Mouse (Mus musculus) limb, embryonic 11.5 days (tissue): ENCODE measurements around the gene Wscd1. TPM values are rescaled to one million over a fixed set of nuclear protein-coding genes. Genes with fewer than 3 reads are reported as not detected.
"Not testable (repeated sequence)": the region's sequence is repeated elsewhere in the genome, so short reads cannot be mapped to it uniquely, and the experiment has no call there.

ENCODE experiments used
- ATAC-seq: fragments of 200-750 bp; cut with Nextera tagmentation; 2 replicates; pipeline ENCODE4 v1.8.0; 2017; ENCODE audit warnings: low read depth; ENCODE audit not compliant: insufficient number of reproducible peaks, low FRiP score, low TSS enrichment
- DNase-seq: peaks from one replicate; pipeline ENCODE4 v3.0.0-alpha.2; 2015; ENCODE audit warnings: low spot score
- H3K27ac ChIP-seq: fragments of 300-500 bp; sonication (generic); replicated peaks from 2 replicates; pipeline ENCODE4 v1.5.1; 2014; ENCODE audit warnings: low read depth, mild to moderate bottlenecking, low read length
- H3K27me3 ChIP-seq: fragments of 300-500 bp; sonication (generic); 2 replicates; pipeline ENCODE4 v1.6.1; 2014; ENCODE audit warnings: mild to moderate bottlenecking, low read length, mixed read lengths; ENCODE audit not compliant: control insufficient read depth, insufficient read depth
- H3K36me3 ChIP-seq: fragments of 300-500 bp; sonication (generic); 2 replicates; pipeline ENCODE4 v1.6.1; 2014; ENCODE audit warnings: mild to moderate bottlenecking, low read length, moderate library complexity, mixed read lengths; ENCODE audit not compliant: control insufficient read depth, insufficient read depth
- H3K4me1 ChIP-seq: fragments of 300-500 bp; sonication (generic); 2 replicates; pipeline ENCODE4 v1.6.1; 2014; ENCODE audit warnings: low read length, mixed read lengths; ENCODE audit not compliant: control insufficient read depth, insufficient read depth
- H3K4me2 ChIP-seq: fragments of 300-500 bp; sonication (generic); 2 replicates; pipeline ENCODE4 v1.6.1; 2014; ENCODE audit warnings: low read depth, mild to moderate bottlenecking, moderate library complexity; ENCODE audit not compliant: severe bottlenecking
- H3K4me3 ChIP-seq: fragments of 300-500 bp; sonication (generic); 2 replicates; pipeline ENCODE4 v1.5.1; 2014; ENCODE audit warnings: low read depth, low read length
- H3K9ac ChIP-seq: fragments of 300-500 bp; sonication (generic); 2 replicates; pipeline ENCODE4 v1.6.1; 2014; ENCODE audit warnings: mild to moderate bottlenecking, low read length
- H3K9me3 ChIP-seq: fragments of 300-500 bp; sonication (generic); 2 replicates; pipeline ENCODE4 v1.6.1; 2016; ENCODE audit warnings: low read length; ENCODE audit not compliant: control insufficient read depth
- WGBS: fragments of 180-500 bp; shearing (Covaris S2); extraction: QIAGEN DNeasy Blood & Tissue Kit; methylation state at CpG from one replicate; pipeline ENCODE4 v1.1.7; 2014; 5-methylcytosine and 5-hydroxymethylcytosine counted together
- polyA plus RNA-seq: library from polyadenylated mRNA; unstranded; fragments of >200 nt; fragmentation: Nextera tagmentation; extraction: Ambion mirVana; gene quantifications from 2 replicates; pipeline ENCODE4 v1.2.1, GENCODE M21; 2014

The Wscd1 gene
- polyA plus RNA-seq, 1 experiment from 2014 or later, result 1.5 TPM

DNA sequence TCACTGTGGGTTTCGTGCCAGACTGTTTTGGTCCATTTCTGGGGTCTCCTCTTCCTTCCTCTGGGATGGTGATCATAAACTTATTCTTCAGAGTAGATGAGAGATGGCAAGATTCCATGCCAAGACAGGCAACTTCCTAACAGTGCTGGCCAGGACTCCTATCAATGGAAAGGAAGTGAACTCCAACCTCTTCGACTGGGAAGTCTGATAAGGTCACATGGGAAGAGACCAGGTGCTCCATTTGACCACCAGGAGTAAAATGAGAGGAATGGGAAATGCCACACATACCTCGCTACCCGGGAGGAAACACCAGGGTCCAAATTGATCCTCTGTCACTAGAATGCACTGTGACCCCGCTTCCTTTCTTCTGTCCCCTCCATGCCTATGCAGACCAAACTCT lies 68.4 kb downstream of the Wscd1 start:
- H3K9ac ChIP-seq, result no peak overlapping the region
- no peaks in the 10 kb centered on the region for H3K27me3 ChIP-seq
- H3K4me3 ChIP-seq, result no peak overlapping the region
- no peaks in the 10 kb centered on the region for H3K9me3 ChIP-seq
- no peaks in the 10 kb centered on the region for H3K36me3 ChIP-seq
- no peak for DNase-seq
- WGBS, result 71% methylated on average over 5 of the region's 5 CpGs
- no peak overlapping the region for H3K4me2 ChIP-seq
- no peak for ATAC-seq
- H3K27ac ChIP-seq, result no peak overlapping the region
- H3K4me1 ChIP-seq, result no peaks in the 10 kb centered on the region

DNA sequence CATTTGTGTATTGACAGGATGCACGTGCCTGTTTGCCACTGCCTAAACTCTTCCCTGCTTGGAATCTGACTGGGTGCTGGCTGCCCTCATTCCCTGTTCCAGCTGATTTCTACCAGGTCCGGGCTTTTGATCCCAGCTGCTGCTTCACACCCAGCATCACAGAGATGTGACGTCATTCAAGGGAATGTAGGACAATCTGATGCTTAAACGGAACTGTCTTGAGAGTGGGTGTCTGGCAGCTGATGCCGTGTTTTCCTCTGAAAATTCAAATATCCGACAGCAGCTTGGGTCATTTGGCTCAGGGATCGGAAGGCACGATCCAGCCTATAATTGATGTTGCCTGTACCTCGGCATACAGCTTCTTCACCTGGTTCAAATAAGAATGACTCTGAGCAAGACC lies 70.2 kb downstream of the Wscd1 start:
- Histone ChIP-seq H3K9me3 (no peaks in the 10 kb centered on the region), H3K4me2 (no peak overlapping the region), H3K36me3 (no peaks in the 10 kb centered on the region), H3K9ac (no peak overlapping the region), H3K4me1 (no peaks in the 10 kb centered on the region), H3K27ac (no peak overlapping the region), H3K27me3 (no peaks in the 10 kb centered on the region), H3K4me3 (no peak overlapping the region)
- no peak for ATAC-seq
- DNase-seq, result no peak
- WGBS, result 82% methylated on average over 9 of the region's 9 CpGs

DNA sequence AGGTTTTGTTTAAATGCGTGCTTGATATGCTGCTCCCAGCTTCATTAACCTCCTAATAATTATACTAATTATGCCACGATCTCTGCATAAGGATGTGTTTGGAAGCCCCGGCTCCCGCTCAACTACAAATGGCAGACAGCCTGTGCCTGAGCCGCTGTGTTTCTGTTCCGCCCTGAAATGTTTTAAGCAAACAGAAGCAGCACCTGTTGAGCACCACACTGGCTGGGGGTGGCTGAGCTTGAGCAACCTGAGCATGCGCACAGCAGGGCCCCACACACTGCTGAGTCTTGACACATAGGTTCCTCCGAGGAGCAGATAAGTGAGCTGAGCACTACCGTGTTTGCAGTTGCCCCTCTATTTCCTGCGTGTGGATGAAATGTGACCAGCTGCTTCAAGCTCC lies 71.1 kb downstream of the Wscd1 start:
- Histone ChIP-seq H3K4me3 (no peak overlapping the region), H3K4me2 (no peak overlapping the region), H3K27me3 (no peaks in the 10 kb centered on the region), H3K9me3 (no peaks in the 10 kb centered on the region), H3K9ac (no peak overlapping the region), H3K27ac (no peak overlapping the region), H3K4me1 (no peaks in the 10 kb centered on the region), H3K36me3 (no peaks in the 10 kb centered on the region)
- DNase-seq (no peak), ATAC-seq (no peak)
- 50% methylated on average over 10 of the region's 10 CpGs for WGBS

DNA sequence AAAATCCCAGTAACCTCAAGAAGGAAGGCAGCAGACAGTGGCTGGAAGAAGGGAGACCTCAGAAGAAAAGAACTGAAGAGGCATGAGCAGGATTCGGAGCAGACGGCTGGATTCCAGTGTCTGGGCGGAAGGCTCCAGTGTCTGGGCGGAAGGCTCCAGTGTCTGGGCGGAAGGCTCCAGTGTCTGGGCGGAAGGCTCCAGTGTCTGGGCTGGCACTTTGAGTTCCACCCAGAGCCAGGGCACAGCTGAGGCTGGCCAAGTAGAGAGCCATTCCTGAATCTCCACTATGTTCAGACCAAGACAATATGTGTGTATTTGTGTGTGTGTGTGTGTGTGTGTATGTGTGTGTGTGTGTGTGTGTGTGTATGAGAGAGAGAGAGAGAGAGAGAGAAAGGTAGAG lies 71.8 kb downstream of the Wscd1 start:
- ATAC-seq, H3K9ac ChIP-seq, DNase-seq, H3K36me3 ChIP-seq, H3K27ac ChIP-seq, H3K9me3 ChIP-seq, H3K4me2 ChIP-seq, H3K27me3 ChIP-seq, H3K4me1 ChIP-seq, H3K4me3 ChIP-seq: not testable (repeated sequence)
- WGBS, result 77% methylated on average over 6 of the region's 6 CpGs

DNA sequence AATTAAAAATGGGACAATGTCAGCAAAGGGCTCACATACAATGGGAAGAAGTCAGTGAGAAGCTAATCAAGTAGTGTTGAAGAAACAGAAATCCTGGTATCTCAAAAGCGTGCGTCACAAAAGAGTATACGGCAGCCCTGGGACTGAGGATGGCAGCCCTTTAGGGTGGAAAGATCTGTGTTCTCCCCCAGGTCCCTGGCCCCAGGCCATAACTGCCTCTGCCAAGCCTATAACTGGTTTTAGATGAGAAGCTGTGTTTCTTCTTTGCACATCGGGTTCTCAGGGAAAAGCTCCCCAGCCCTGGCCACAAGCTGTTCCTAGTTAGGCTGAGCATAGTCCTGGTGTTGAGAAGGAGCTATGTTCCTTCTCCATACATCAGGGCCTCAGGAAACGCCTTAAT lies 72.3 kb downstream of the Wscd1 start:
- Histone ChIP-seq H3K27me3 (no peaks in the 10 kb centered on the region), H3K36me3 (no peaks in the 10 kb centered on the region), H3K9me3 (no peaks in the 10 kb centered on the region), H3K4me3 (no peak overlapping the region), H3K27ac (no peak overlapping the region), H3K9ac (no peak overlapping the region), H3K4me2 (no peak overlapping the region), H3K4me1 (no peaks in the 10 kb centered on the region)
- 85% methylated on average over 5 of the region's 5 CpGs for WGBS
- ATAC-seq (no peak), DNase-seq (no peak)

DNA sequence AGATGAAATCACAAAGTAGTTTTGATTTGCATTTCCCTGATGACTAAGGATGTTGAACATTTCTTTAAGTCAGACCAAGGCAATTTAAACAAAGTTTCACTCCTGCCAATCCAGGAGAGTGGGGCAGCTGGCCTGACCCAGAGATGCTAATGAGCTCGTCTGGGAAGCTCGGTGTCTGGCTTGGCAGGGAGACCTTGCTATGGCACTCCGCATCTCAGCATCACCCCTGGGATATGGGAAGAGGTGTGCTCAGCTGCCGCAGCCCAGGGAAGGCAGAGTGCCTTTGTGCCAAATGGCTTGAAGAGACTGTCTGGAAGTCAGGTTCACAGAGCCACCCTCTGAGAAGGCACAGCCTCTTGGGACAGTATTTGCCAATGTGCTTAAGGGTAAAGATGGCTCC lies 75.3 kb downstream of the Wscd1 start:
- Histone ChIP-seq H3K9me3 (no peaks in the 10 kb centered on the region), H3K36me3 (no peaks in the 10 kb centered on the region), H3K27me3 (no peaks in the 10 kb centered on the region), H3K4me2 (no peak overlapping the region), H3K4me1 (no peaks in the 10 kb centered on the region), H3K9ac (no peak overlapping the region), H3K27ac (no peak overlapping the region), H3K4me3 (no peak overlapping the region)
- ATAC-seq (no peak), DNase-seq (no peak)
- 67% methylated on average over 4 of the region's 4 CpGs for WGBS
